Mouse (Mus musculus) lung, postnatal 14 days (tissue): Measurements from ENCODE around the gene Hist1h2ao.
"Not testable (repeated sequence)": the region's sequence is repeated elsewhere in the genome, so short reads cannot be mapped to it uniquely, and the experiment has no call there.

ENCODE experiments used
- DNase-seq: peaks from one replicate; pipeline ENCODE4 v3.0.0; 2021

Hist1h2ao gene

GRCm38 (mm10) chr13:21811539-21811938, 1.3 kb downstream of the Hist1h2ao start, which contains the start of gene Hist1h4m:
TSS of gene Hist1h4m (plus strand) at chr13:21811746.
- peak; percentile 47 for DNase-seq

- DNase-seq, result not testable (repeated sequence)
Measured at GRCm38 (mm10) chr13:21812092-21812491, 1.8 kb downstream of the Hist1h2ao start.

GRCm38 (mm10) chr13:21820082-21820890, 10.0 kb downstream of the Hist1h2ao start:
- not testable (repeated sequence) for DNase-seq

- no peak for DNase-seq
Measured at GRCm38 (mm10) chr13:21828511-21828910, 18.2 kb downstream of the Hist1h2ao start.

GRCm38 (mm10) chr13:21830344-21830743, 20.1 kb downstream of the Hist1h2ao start:
- DNase-seq, result no peak

GRCm38 (mm10) chr13:21831418-21832394, 21.4 kb downstream of the Hist1h2ao start, which contains the start of gene Hist1h4n:
TSS of gene Hist1h4n (minus strand) at chr13:21832196.
- DNase-seq, result peak; percentile 19

GRCm38 (mm10) chr13:21833461-21833860, 23.2 kb downstream of the Hist1h2ao start, which contains the start of the genes Hist1h2ap and Hist1h2br:
TSS of gene Hist1h2ap (minus strand) at chr13:21833507.
TSS of gene Hist1h2br (plus strand) at chr13:21833743.
- DNase-seq, result not testable (repeated sequence)

- DNase-seq, result not testable (repeated sequence)
Measured at GRCm38 (mm10) chr13:21840508-21840907, 30.2 kb downstream of the Hist1h2ao start.

- not testable (repeated sequence) for DNase-seq
Measured at GRCm38 (mm10) chr13:21846356-21846755, 36.1 kb downstream of the Hist1h2ao start.

- DNase-seq, result no peak
Measured at GRCm38 (mm10) chr13:21847883-21848282, 37.6 kb downstream of the Hist1h2ao start.

GRCm38 (mm10) chr13:21850696-21851095, 40.4 kb downstream of the Hist1h2ao start:
- not testable (repeated sequence) for DNase-seq

GRCm38 (mm10) chr13:21852215-21852945, 42.1 kb downstream of the Hist1h2ao start:
- no peak for DNase-seq

- peak; percentile 49 for DNase-seq
Measured at GRCm38 (mm10) chr13:21855146-21855545, 44.9 kb downstream of the Hist1h2ao start.

- DNase-seq, result no peak
Measured at GRCm38 (mm10) chr13:21855698-21856162, 45.5 kb downstream of the Hist1h2ao start.
